Mouse (Mus musculus): Measurements from ENCODE around the gene Mt1. TPM values are rescaled to one million over a fixed set of nuclear protein-coding genes. Genes with fewer than 3 reads are reported as not detected.
"Not testable (repeated sequence)": the region's sequence is repeated elsewhere in the genome, so short reads cannot be mapped to it uniquely, and the experiment has no call there.

The Mt1 gene
- polyA plus RNA-seq (2014; fragmentation: Nextera tagmentation; extraction: Ambion mirVana): 473 and 778 TPM in 2 replicates

DNA sequence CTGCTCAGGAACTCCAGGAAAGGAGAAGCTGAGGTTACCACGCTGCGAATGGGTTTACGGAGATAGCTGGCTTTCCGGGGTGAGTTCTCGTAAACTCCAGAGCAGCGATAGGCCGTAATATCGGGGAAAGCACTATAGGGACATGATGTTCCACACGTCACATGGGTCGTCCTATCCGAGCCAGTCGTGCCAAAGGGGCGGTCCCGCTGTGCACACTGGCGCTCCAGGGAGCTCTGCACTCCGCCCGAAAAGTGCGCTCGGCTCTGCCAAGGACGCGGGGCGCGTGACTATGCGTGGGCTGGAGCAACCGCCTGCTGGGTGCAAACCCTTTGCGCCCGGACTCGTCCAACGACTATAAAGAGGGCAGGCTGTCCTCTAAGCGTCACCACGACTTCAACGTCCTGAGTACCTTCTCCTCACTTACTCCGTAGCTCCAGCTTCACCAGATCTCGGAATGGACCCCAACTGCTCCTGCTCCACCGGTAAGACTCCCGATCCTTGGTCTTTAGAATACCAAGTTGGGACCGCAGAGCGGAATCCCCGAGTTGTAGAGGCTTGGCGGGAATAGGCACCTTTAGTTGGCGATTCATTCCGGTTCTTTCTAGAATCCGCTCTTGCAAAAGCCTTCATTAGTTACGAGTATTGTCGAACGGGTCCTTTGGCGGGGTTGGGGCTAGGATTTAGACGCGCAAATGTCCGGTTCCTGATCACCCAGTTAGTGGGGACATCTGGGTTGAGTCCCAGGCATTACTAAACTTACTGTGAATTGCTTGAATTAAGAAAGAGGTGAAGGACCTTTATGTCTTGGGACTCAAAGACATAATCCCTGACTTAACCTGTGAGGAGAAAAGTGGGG is at the start of gene Mt1:
TSS of gene Mt1 (plus strand) at position 226 of the 856 bp plus-strand sequence.
- DNase-seq (ENCODE audit: low spot score): peak; percentile 91
- no peaks in the 10 kb centered on the region for H3K4me1 ChIP-seq (replicated peaks; ENCODE audit: control insufficient read depth, insufficient read depth, low read length)
- peak within 1 kb of the TSS; percentile 41 for H3K9ac ChIP-seq (ENCODE audit: low read length)
- ATAC-seq (replicated peaks; ENCODE audit: low FRiP score, low TSS enrichment, low read depth): peak; percentile 89
- H3K27me3 ChIP-seq (replicated peaks; ENCODE audit: control insufficient read depth, insufficient read depth, low read length): peaks cover 88% of the 10 kb centered on the region
- H3K9me3 ChIP-seq (ENCODE audit: control insufficient read depth, low read length): no peaks in the 10 kb centered on the region
- H3K4me3 ChIP-seq (ENCODE audit: low read depth, low read length): peak within 1 kb of the TSS; percentile 48
- WGBS: under 1% methylated on average over 50 of the region's 50 CpGs
- peak within 1 kb of the TSS; percentile 64 for H3K4me2 ChIP-seq (ENCODE audit: low read length)
- H3K36me3 ChIP-seq (ENCODE audit: control insufficient read depth, insufficient read depth, low read length): no peaks in the 10 kb centered on the region
- no peak within 1 kb of the TSS for H3K27ac ChIP-seq (ENCODE audit: low read depth)

GRCm38 (mm10) chr8:94129133-94129789 is 49.6 kb upstream of the Mt1 start:
- Histone ChIP-seq H3K4me1 (replicated peaks; ENCODE audit: control insufficient read depth, insufficient read depth, low read length) (no peaks in the 10 kb centered on the region), H3K36me3 (ENCODE audit: control insufficient read depth, insufficient read depth, low read length) (no peaks in the 10 kb centered on the region), H3K27me3 (replicated peaks; ENCODE audit: control insufficient read depth, insufficient read depth, low read length) (no peaks in the 10 kb centered on the region), H3K27ac (ENCODE audit: low read depth) (no peak overlapping the region), H3K4me3 (ENCODE audit: low read depth, low read length) (no peak overlapping the region), H3K9me3 (ENCODE audit: control insufficient read depth, low read length) (no peaks in the 10 kb centered on the region), H3K9ac (ENCODE audit: low read length) (no peak overlapping the region), H3K4me2 (ENCODE audit: low read length) (no peak overlapping the region)
- DNase-seq (ENCODE audit: low spot score) (no peak), ATAC-seq (replicated peaks; ENCODE audit: low FRiP score, low TSS enrichment, low read depth) (no peak)
- 87% methylated on average over 6 of the region's 6 CpGs for WGBS

GRCm38 (mm10) chr8:94130126-94130525 is 48.8 kb upstream of the Mt1 start:
- H3K4me2 ChIP-seq (ENCODE audit: low read length): no peak overlapping the region
- 95% methylated on average over 4 of the region's 4 CpGs for WGBS
- ATAC-seq (replicated peaks; ENCODE audit: low FRiP score, low TSS enrichment, low read depth) (no peak), DNase-seq (ENCODE audit: low spot score) (no peak)
- no peak overlapping the region for H3K4me3 ChIP-seq (ENCODE audit: low read depth, low read length)
- no peaks in the 10 kb centered on the region for H3K27me3 ChIP-seq (replicated peaks; ENCODE audit: control insufficient read depth, insufficient read depth, low read length)
- H3K9me3 ChIP-seq (ENCODE audit: control insufficient read depth, low read length): no peaks in the 10 kb centered on the region
- H3K9ac ChIP-seq (ENCODE audit: low read length): no peak overlapping the region
- H3K4me1 ChIP-seq (replicated peaks; ENCODE audit: control insufficient read depth, insufficient read depth, low read length): no peaks in the 10 kb centered on the region
- H3K36me3 ChIP-seq (ENCODE audit: control insufficient read depth, insufficient read depth, low read length): no peaks in the 10 kb centered on the region
- H3K27ac ChIP-seq (ENCODE audit: low read depth): no peak overlapping the region

DNA sequence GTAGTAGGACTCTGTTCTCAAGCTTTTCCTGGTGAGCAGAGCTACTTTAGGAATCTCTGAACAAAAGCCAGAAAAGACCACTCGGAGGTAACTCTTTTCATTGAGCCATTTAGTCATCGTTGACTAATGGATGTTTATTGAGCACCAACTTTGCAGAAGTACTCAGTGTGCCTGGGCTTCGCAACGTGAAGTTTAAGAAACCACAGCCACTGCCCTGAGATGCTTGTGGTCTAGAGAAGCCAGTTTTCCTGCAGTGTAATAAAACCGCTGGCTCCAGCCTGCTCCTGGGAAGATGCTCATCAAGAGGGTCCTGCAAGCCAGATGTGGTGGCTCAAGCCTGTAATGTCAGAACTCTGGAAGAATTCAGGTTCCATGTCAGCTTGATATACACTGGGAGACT is 46.8 kb upstream of the Mt1 start:
- Histone ChIP-seq H3K27ac (ENCODE audit: low read depth) (no peak overlapping the region), H3K9ac (ENCODE audit: low read length) (no peak overlapping the region), H3K36me3 (ENCODE audit: control insufficient read depth, insufficient read depth, low read length) (no peaks in the 10 kb centered on the region), H3K4me2 (ENCODE audit: low read length) (no peak overlapping the region), H3K27me3 (replicated peaks; ENCODE audit: control insufficient read depth, insufficient read depth, low read length) (no peaks in the 10 kb centered on the region), H3K9me3 (ENCODE audit: control insufficient read depth, low read length) (no peaks in the 10 kb centered on the region), H3K4me1 (replicated peaks; ENCODE audit: control insufficient read depth, insufficient read depth, low read length) (no peaks in the 10 kb centered on the region), H3K4me3 (ENCODE audit: low read depth, low read length) (no peak overlapping the region)
- no peak for DNase-seq (ENCODE audit: low spot score)
- 39% methylated on average over 5 of the region's 5 CpGs for WGBS
- ATAC-seq (replicated peaks; ENCODE audit: low FRiP score, low TSS enrichment, low read depth): no peak

- ATAC-seq (replicated peaks; ENCODE audit: low FRiP score, low TSS enrichment, low read depth); H3K4me3 ChIP-seq (ENCODE audit: low read depth, low read length): not testable (repeated sequence)
Observed at GRCm38 (mm10) chr8:94134601-94135000, 44.3 kb upstream of the Mt1 start.

GRCm38 (mm10) chr8:94135556-94135955 is 43.3 kb upstream of the Mt1 start:
- no peaks in the 10 kb centered on the region for H3K9me3 ChIP-seq (ENCODE audit: control insufficient read depth, low read length)
- no peak overlapping the region for H3K4me2 ChIP-seq (ENCODE audit: low read length)
- no peaks in the 10 kb centered on the region for H3K27me3 ChIP-seq (replicated peaks; ENCODE audit: control insufficient read depth, insufficient read depth, low read length)
- no peak overlapping the region for H3K9ac ChIP-seq (ENCODE audit: low read length)
- no peak overlapping the region for H3K27ac ChIP-seq (ENCODE audit: low read depth)
- no peaks in the 10 kb centered on the region for H3K4me1 ChIP-seq (replicated peaks; ENCODE audit: control insufficient read depth, insufficient read depth, low read length)
- no peak overlapping the region for H3K4me3 ChIP-seq (ENCODE audit: low read depth, low read length)
- DNase-seq (ENCODE audit: low spot score): no peak
- ATAC-seq (replicated peaks; ENCODE audit: low FRiP score, low TSS enrichment, low read depth): no peak
- H3K36me3 ChIP-seq (ENCODE audit: control insufficient read depth, insufficient read depth, low read length): no peaks in the 10 kb centered on the region
- WGBS: 92% methylated on average over 6 of the region's 6 CpGs

More at GRCm38 (mm10) chr8:94134601-94135000, 44.3 kb upstream of the Mt1 start:
- H3K4me1 ChIP-seq (replicated peaks; ENCODE audit: control insufficient read depth, insufficient read depth, low read length); H3K27ac ChIP-seq (ENCODE audit: low read depth); DNase-seq (ENCODE audit: low spot score); H3K36me3 ChIP-seq (ENCODE audit: control insufficient read depth, insufficient read depth, low read length); H3K9me3 ChIP-seq (ENCODE audit: control insufficient read depth, low read length); H3K9ac ChIP-seq (ENCODE audit: low read length); H3K4me2 ChIP-seq (ENCODE audit: low read length); H3K27me3 ChIP-seq (replicated peaks; ENCODE audit: control insufficient read depth, insufficient read depth, low read length): not testable (repeated sequence)
- WGBS: 51% methylated on average over 3 of the region's 3 CpGs

DNA sequence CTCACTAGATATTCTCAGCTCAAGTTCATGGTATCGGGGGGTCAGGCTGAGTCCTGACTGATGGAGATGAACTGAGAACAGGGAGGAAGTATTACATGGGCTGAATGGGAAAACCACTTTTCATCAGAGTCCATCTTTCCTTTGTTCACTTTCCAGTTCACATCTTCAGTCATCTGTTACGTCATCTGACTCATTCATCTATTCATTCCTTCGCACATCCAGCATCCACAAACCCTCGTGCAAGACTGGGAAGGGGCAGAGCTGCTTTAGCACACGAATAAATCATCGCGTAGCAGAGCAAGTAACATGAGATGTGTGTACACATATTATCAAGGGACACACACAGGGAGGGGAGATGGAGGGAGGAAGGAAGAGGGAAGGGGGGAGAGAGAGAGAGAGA is 42.7 kb upstream of the Mt1 start:
- 74% methylated on average over 7 of the region's 7 CpGs for WGBS
- Histone ChIP-seq H3K27me3 (replicated peaks; ENCODE audit: control insufficient read depth, insufficient read depth, low read length) (no peaks in the 10 kb centered on the region), H3K4me1 (replicated peaks; ENCODE audit: control insufficient read depth, insufficient read depth, low read length) (no peaks in the 10 kb centered on the region), H3K36me3 (ENCODE audit: control insufficient read depth, insufficient read depth, low read length) (no peaks in the 10 kb centered on the region), H3K4me2 (ENCODE audit: low read length) (no peak overlapping the region), H3K9me3 (ENCODE audit: control insufficient read depth, low read length) (no peaks in the 10 kb centered on the region), H3K4me3 (ENCODE audit: low read depth, low read length) (no peak overlapping the region), H3K27ac (ENCODE audit: low read depth) (no peak overlapping the region), H3K9ac (ENCODE audit: low read length) (no peak overlapping the region)
- ATAC-seq (replicated peaks; ENCODE audit: low FRiP score, low TSS enrichment, low read depth) (no peak), DNase-seq (ENCODE audit: low spot score) (no peak)

DNA sequence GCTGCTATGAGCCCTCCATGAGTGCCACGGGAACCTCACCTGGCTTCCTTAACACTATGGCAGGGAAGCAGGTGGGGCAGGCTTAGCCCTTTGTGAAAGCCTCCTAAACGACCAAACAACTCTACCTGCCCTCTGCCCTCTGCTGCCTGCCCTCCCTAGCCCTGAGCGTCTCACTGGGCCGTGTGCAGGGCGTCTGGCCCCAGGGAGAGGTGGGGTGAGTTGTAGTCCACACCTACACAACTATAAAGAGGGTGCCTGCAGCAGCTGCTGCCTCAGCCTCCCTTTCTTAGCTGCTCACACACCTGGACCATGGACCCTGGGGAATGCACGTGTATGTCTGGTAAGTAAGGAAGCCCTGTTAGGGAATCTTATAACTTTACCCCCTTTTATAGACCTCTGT is 41.9 kb upstream of the Mt1 start, which contains the start of gene Mt4:
TSS of gene Mt4 (plus strand) at position 265 of the 400 bp plus-strand sequence.
- no peaks in the 10 kb centered on the region for H3K27me3 ChIP-seq (replicated peaks; ENCODE audit: control insufficient read depth, insufficient read depth, low read length)
- no peak within 1 kb of the TSS for H3K4me2 ChIP-seq (ENCODE audit: low read length)
- ATAC-seq (replicated peaks; ENCODE audit: low FRiP score, low TSS enrichment, low read depth) (no peak), DNase-seq (ENCODE audit: low spot score) (no peak)
- no peaks in the 10 kb centered on the region for H3K9me3 ChIP-seq (ENCODE audit: control insufficient read depth, low read length)
- no peak within 1 kb of the TSS for H3K4me3 ChIP-seq (ENCODE audit: low read depth, low read length)
- no peaks in the 10 kb centered on the region for H3K36me3 ChIP-seq (ENCODE audit: control insufficient read depth, insufficient read depth, low read length)
- H3K27ac ChIP-seq (ENCODE audit: low read depth): no peak within 1 kb of the TSS
- no peaks in the 10 kb centered on the region for H3K4me1 ChIP-seq (replicated peaks; ENCODE audit: control insufficient read depth, insufficient read depth, low read length)
- 40% methylated on average over 6 of the region's 6 CpGs for WGBS
- H3K9ac ChIP-seq (ENCODE audit: low read length): no peak within 1 kb of the TSS

Measured in intestine, embryonic 14.5 days (tissue).